Mouse (Mus musculus): ENCODE results near the gene Atg4d.
"Not testable (repeated sequence)": the region's sequence is repeated elsewhere in the genome, so short reads cannot be mapped to it uniquely, and the experiment has no call there.

Atg4d gene

DNA sequence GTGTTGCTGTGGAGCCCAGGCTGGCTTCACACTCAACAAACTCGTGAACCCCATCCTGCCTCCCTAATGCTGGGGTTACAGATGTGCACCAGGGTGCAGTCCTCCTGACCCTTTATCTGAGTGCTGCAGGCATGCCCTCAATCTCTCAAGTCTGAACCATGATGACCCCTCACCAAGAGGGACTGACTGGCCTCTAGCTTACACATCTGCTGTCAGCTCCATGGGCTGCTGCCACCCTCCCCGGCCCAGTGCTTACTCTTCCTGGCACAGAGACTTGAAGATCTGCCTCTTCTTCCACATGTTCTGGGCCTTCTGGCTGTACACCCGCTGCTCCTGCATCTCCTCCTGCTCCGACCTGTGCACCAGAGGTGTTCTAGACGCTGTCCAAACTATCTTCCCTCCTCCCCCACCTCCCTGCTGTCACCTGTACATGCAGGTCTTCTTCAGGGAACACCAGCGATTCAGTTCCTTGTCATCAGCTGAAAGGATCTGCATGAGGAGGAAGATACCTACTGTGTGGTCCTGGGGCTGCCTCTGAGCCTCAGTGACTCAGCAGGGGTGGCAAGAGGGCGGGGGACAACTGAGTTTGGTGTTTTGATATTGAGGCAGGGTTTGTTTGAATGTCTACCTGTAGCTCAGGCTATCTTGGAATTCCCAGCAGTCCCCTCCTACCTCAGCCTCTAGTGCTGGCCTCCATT is 10.1 kb downstream of the Atg4d start:
- DNase-seq, result peak; percentile 38

DNA sequence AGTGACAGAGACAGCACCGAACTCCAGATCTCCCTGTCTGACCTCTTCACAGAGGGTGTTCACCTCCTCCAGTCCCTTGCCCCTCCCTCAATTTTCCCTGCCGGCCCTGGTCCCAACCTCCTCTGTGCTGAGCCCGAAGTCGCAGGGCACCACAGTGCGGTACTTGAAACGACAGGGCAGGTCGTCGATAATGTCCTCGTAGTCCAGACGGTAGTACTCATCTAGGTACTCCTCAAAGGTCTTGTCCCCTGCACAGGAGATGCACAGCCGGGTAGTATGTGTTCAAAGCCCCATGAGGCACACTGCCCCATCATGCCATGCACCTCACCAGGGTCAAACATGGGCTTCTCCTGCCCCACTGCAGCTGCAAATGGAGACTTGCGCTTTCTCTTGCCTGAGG is 10.6 kb downstream of the Atg4d start:
- DNase-seq, result no peak

DNA sequence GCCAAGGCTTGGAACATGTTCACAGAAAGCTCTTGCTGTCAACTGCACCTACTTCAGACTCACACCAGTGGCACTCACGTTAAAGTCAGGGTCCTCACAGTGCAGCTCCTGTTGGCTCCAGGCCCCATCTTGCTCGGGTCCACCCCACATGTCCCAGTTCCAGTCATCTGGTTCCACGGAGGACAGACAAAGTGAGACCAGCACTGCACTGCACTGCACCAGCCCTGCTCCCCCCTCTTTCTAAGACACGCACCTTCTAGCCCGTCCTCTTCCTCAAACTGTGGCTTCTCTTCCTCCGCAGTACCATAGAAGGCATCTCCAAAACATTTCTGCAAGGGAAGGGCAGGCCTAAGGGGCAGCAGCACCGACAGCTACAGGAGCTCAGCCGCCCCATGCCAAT is 11.2 kb downstream of the Atg4d start:
- no peak for DNase-seq

DNA sequence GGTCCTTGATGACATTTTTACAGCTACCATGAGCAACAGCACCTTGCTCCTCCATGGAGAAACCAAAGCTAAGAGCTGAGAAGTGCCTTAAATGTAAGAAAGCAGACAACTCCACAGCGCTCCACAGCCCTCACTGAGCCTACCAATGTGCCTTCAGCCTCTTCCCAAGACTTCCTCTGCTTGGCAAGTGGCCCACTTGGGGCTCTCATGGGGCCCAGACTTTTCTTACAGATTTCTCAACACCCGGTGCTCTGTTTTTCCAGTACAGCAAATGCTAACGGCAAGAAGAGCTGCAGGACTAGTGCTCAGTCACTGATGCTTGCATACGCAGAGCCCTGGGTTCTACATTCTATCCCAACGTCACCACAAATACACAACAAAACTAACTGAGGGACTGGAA is 12.7 kb downstream of the Atg4d start:
- DNase-seq, result no peak

DNA sequence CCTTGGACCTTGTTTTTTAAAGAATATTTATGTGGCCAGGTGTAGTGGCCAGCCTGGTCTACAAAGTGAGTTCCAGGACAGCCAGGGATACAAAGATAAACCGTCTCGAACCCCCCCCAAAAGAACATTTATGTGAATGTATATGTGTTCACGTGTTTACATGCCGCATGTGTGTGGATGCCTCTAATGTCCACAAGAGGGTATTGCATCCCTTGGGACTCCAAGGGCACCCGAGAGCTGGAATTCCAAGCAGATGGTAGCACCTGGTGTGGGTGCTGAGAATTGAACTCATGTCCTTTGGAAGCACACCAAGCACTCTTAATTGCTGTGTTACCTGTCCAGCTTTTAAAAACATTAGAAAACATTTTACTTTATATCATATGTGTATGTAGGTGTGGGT is 18.5 kb downstream of the Atg4d start:
- no peak for DNase-seq

DNA sequence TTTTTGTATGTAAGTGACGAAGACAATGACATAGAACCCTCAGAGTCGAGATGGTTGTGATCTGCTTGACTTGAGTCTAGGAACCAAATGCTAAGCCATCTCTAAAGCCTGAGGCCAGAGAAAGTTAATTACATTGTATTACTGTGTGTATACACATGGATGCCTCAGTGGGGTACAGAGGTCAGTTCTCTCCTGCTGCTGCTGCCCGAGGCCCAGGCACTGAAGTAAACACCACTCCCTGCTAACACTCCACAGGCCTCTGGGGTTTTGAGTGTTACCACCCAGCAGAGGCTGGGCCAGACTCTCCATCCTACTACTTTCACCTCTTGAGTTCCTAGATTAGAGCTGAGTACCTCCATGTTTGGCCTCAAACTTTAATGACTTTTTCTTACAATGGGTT is 18.9 kb downstream of the Atg4d start:
- peak; percentile 27 for DNase-seq

DNA sequence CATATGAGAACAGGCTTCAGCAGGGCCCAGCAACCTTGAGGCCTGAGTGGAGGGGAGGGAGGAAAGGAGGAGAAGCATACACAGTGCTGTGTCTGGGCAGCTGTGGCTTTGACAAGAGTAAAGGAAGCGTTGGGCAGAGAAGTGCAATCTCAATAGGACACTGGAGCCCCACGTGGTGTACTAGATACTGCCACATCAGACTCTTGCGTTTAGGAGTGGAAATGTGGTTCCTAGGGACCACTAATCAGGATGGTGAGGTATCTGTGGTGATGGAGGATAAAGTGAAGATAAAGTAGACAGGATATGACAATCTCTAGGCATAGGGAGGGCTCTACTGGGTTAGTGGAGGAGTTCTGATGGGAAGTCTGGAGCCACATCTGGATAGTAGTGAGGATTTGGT is 21.7 kb downstream of the Atg4d start:
- no peak for DNase-seq

DNA sequence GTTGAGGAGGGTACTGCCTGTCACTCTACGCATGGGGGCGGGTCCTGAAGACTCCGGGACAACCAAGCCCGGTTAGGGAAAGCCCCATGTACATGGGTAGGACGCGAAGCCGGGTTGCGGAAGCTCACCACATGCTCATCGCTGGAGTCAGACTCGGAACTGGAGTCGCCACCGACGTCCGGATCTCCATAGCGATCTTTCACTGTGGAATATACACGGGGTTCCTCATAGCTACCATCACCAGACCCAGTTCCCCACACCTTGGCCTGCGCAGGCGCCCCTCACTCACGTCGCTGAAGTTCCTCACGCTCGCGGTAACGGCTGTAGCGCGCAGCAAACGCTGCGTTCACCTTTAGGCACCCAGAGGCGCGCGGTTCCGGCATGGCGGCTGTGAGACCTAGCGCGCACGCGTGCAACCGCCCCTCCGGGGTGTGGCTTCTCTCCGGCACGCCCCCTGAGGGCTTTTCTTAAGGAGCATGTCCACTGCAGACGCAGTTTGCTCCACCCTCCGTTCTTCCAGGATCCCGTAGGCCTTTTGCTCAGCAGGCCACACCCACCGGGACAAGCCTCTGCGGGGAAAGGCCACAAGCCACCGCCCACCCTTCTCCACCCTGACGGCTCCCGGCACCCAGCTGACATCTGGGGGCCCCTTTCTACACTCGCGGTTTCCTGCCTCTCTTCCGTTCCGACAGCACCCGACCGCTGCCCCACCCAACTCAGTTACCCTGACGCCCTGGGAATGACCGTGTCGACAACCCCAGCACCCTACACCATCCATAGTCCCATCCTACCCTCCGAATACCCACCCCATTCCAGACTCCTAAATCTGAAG is 22.7 kb downstream of the Atg4d start, which contains the start of gene Kri1:
TSS of gene Kri1 (minus strand) at position 399 of the 832 bp plus-strand sequence.
- DNase-seq, result peak; percentile 100

DNA sequence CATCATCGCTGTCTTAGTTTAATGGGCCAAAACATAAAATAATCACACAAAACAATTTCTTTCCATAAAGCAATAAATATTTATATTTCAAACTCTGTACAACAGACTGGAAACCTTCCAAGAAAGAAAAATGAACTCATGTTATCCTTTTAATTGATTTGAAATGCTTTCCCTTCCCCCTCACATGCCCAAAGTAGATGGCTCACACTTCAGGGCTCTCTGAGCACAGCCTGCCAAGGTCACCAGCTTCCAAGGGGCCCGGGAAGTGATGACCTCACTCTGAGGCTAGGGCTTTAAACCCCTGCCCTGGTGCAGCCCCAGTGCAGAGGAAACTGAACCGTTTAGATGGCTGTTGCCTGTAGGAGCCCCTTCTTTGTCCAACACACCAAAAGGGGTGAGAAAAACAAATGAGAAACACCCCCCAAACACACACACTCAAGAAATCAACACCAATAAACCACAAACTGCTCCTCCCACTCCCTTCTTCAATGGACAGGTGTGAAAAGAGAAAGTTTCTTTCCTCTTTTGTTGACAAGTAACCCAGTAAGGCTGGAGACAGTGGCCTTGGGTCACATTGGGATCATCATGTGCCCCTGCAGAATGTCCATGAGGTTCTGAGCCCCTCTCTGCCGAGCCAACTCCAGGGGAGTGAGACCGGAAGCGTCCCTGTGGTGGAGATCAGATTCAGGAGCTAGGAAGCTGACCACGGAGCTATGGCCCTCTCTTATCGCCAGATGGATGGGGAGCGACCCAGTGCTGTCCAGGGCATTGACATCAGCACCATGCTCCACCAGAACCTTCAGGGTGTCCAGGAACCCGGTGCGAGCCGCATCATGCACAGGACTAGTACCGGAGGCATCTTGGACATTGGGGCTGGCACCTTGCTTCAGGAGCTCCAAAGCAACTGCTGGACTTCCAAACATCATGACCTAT is 23.6 kb downstream of the Atg4d start:
- peak; percentile 53 for DNase-seq

DNA sequence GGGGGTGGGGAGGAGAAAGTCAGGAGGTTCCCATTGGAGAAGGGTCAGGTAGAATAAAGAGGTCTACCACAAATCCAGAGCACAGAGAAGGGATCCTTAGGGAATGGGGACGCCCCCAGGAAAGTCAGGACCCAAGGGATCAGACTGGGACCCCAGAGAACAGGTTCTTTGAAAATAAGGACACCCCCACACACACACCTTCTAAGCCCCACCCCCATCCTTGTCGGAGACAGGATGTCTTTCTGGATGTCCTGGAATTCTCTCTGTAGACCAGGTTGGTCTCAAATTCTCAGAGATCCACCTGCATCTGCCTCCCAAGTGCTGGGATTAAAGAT is 24.2 kb downstream of the Atg4d start:
- no peak for DNase-seq

DNA sequence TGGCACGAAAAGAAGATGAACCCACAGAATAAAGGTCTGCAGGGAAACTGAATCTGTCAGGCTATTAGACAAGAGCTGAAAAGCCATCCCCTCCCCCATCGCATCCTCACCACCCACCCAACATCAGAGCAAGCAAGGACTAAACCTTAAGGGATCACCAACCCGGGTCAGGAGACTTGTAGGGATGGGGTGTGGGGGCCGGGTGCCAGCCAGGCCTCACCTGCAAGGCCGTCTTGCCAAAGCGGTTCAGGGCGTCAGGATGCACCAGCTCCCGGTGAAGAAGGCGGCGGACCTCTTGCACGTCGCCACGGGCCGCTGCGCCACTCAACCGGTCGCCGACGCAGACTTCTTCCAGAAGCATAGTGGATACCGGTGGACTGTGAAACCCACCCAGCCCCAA is 25.5 kb downstream of the Atg4d start:
- no peak for DNase-seq

DNA sequence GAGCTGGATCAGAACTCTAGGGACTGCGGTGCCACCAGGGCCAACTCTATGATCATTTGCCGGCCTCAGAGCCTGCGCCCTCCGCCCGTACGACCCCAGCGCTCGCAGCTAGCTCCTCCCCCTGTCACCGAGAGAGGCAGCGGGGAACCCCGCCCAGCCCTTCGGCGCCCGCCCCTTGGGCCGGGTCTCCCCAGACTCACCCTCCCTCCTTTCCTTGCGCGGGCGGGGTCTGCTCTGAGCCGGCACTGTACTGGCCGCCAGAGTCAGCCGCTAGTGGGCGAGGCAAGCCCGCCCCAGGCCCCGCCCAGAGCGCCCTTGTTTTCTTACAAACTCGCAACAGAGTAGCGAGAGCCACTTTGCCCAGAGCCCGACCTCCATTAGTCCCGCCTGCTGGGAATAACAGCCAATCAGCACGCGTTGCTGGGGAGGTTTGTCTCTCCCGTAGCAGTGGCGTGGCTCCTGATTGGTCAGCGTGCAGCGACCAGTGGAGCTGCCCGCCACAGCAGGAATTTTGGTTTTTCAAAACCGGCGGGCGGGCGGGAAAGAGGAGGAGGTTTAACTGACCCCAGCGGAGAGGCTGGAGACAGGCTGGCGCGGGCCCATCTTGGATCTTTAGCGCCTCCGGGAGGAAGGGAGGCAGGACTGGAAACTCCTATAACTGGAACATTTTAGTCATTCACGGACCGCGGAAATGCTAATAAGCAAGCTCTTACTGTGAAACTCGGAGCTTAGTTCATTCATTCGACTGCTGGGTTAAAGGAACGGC is 26.1 kb downstream of the Atg4d start, which contains the start of gene Cdkn2d:
TSS of gene Cdkn2d (minus strand) at position 386 of the 766 bp plus-strand sequence.
- DNase-seq, result peak; percentile 100

DNA sequence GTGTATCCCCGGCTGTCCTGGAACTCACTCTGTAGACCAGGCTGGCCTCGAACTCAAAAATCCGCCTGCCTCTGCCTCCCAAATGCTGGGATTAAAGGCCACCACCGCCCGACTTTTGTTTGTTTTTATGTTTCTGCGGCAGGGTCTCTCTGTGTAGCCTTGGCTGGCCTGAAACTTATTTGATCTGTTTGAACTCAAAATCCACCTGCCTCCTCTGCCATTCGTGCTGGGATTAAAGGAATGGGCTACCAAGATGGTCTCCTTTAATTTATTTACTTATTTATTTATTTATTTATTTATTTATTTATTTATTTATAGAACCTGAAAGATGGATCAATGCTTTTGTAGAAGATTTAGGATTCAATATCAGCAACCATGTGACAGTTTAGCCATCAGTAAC is 26.8 kb downstream of the Atg4d start:
- DNase-seq, result not testable (repeated sequence)

DNA sequence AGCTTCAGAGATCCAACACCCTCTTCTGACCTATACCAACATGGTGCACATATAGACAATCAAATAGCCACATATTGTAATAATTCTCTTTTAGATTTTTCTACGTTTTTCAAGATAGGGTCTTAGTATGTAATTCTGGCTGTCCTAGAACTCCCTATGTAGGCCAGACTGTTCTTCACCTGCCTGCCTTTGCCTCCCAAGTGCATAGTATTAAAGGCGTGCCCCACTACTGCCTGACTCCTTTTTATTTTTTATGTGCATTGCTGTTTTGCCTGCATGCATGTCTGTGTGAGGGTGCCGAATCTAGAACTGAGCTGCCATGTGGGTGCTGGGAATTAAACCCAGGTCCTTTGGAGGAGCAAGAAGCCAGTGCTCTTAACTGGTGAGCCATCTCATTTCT is 27.2 kb downstream of the Atg4d start:
- DNase-seq, result no peak

DNA sequence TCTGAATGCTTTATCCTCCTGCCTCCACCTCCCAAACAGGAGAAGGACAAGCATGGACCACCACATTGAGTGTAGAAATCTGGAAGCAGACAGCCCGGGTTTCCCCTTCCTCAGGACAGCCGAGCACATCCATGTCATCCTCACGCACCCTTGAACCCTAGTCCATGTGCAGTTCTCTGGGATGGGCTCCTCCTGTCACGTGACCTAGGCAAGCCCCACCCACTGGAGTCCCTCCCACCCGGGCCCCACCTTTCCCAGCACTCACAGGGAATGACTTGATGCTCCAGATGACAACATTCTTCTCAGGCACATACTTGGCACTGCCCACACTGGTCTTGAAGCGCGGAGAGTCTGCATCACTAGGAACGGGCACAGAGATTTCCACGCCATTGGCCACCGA is 33.9 kb downstream of the Atg4d start:
- no peak for DNase-seq

DNA sequence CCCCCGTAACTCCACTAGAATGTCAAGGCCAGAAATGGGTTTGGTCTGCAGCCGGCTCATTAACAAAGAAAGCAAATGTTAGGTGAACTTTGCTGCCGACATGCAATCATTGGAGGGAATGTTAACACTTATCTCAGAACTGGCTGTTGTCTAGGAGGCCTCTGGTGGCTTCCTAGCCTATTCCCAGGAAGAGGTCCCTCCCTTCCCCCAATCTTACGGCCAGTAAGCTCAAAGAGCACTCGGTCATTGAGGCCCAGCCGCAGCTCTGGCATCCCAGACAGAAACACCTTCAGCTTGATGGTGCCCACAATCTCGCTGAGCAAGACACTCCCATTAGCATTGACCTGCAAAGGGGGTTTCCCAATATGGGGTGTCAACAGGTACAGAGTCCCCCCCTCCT is 40.0 kb downstream of the Atg4d start:
- no peak for DNase-seq

DNA sequence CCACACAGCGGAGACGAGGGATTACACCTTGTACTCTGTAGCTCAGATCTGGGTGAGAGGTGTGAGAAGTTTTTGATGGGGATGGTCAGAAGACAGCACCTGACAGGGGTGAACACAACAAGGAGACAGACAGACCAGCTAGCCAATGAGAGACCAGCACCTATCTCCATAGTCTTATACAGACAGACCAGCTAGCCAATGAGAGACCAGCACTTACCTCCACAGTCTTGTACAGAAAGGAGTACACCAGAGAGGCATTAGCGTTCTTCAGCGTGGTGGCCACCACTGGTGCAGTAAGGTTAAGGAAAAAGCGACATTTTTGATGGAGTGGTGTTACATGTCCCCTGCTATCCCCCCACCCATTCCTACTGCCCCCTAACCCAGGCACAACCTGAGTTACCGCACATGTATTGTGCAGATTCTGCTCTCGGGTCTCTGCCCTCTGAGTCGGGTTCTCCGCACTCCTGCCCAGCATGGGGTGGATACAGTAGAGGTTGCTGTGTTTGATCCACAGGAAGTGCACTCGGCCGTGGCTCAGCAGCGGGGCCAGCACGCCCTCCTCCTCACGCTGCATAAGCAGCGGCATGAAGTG is 44.2 kb downstream of the Atg4d start:
- no peak for DNase-seq

DNA sequence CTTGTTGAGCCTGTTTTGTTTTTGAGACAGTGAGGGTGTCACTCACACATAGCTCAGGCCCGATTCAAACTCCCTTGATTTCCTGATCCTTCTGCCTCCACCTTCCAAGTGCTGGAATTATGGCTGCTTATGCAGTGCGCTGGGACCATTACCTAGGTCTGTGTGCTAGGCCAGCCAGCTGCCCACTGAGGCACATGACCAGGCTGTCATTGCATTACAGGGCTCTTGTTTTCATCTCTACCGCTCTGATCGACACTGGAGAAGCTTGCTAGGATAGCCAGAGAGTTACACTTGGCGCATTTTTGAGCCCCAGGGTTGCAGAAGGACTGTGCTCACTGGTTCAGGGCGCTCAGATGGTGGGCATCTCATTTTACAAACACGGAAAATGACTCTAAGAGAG is 46.6 kb downstream of the Atg4d start:
- DNase-seq, result no peak

DNA sequence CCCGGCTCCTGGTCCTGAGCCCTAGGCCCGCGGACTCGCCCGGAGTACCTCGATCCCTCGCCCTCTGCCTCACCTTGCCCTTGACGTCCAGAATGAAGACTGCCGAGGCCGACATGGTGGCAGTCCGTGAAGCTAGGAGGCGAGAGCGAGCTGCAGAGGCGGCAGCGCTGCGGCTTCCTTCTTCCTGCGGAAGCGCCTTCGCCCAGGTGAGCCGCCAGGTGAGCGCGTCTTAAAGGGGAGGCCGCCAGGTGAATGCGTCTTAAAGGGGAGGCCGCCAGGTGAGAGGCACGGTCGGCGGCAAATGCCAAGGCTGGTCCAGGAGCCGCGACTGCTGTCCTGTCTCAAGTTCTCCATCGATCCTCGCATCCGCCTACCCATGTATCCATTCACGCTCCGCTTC is 47.0 kb downstream of the Atg4d start, which contains the start of gene Ap1m2:
TSS of gene Ap1m2 (minus strand) at position 204 of the 400 bp plus-strand sequence.
- DNase-seq, result no peak

DNA sequence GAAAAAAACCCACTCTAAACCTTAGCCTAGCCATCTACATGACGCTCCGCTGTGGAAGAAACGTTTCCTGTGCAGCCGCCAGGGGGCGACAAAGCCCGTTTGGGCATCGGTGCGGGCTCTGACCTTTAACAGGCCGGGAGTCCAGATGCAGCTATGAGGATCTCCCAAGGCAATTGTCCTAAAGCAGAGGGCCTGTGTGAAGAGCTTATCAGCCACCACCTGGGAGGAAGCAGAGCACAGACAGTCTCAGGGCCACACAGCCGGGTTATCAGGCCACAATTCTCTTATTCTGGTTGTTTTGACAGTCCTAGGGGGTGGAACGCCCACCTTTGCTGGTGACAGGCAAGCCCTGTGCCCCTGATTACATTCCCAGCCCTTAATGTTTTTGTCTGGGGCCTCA is 48.3 kb downstream of the Atg4d start:
- peak; percentile 93 for DNase-seq

DNA sequence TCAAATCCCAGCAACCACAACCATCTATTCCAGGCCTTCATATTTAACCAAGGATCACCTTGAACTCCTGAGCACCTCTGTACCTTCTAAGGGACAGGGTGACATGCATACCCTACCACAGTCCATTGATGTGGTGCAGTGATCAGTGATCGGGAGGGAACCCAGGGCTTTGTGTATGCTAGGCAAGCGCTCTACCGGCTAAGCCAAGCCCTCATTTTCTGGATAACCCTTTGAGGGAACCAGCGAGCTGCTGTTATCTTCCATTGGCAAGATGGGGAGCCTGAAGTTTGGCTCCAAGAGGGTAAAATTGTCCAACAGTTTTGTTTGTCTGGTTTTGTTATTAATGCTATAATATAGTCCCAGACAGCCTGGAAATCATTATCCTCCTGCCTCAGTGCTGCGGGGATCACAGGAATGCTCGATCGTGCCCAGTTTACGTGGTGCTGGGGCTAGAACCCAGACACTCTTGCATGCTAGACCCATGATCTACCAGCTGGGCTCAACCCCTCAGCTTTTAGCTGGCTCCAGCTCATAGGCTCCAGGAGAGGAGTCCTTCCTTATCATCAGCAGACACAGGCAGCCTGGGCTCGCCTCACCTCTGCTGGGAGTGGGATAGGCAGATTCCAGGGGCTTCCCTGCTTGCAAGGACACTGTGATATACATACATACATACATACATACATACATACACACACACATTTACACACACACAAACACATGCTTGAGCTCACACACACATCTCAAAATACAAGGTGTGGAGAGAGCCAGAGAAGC is 49.5 kb downstream of the Atg4d start:
- peak; percentile 76 for DNase-seq
